Mouse (Mus musculus) heart, embryonic 11.5 days (tissue): ENCODE results near the gene Tln2. TPM values are rescaled to one million over a fixed set of nuclear protein-coding genes. Genes with fewer than 3 reads are reported as not detected.

Experiments used
- ATAC-seq: fragments of 200-750 bp; cut with Nextera tagmentation; replicated peaks from 2 replicates; pipeline ENCODE4 v1.8.0; 2017; ENCODE audit warnings: moderate library complexity; ENCODE audit not compliant: insufficient number of reproducible peaks, low FRiP score, low TSS enrichment
- H3K27ac ChIP-seq: fragments of 300-500 bp; sonication (generic); 2 replicates; pipeline ENCODE4 v1.5.1; 2014; ENCODE audit warnings: mild to moderate bottlenecking, low read depth, low read length
- H3K27me3 ChIP-seq: fragments of 300-500 bp; sonication (generic); 2 replicates; pipeline ENCODE4 v1.6.1; 2014; ENCODE audit warnings: mild to moderate bottlenecking, low read length, mixed read lengths; ENCODE audit not compliant: control insufficient read depth, insufficient read depth
- H3K36me3 ChIP-seq: fragments of 300-500 bp; sonication (generic); 2 replicates; pipeline ENCODE4 v1.6.1; 2014; ENCODE audit warnings: mild to moderate bottlenecking, low read length, moderate library complexity, mixed read lengths; ENCODE audit not compliant: control insufficient read depth, insufficient read depth
- H3K4me1 ChIP-seq: fragments of 300-500 bp; sonication (generic); 2 replicates; pipeline ENCODE4 v1.6.1; 2014; ENCODE audit warnings: low read length; ENCODE audit not compliant: control insufficient read depth, insufficient read depth
- H3K4me2 ChIP-seq: fragments of 300-500 bp; sonication (generic); 2 replicates; pipeline ENCODE4 v1.6.1; 2014; ENCODE audit warnings: mild to moderate bottlenecking, moderate library complexity
- H3K4me3 ChIP-seq: fragments of 300-500 bp; sonication (generic); 2 replicates; pipeline ENCODE4 v1.5.1; 2014; ENCODE audit warnings: low read depth, low read length
- H3K9ac ChIP-seq: fragments of 300-500 bp; sonication (generic); 2 replicates; pipeline ENCODE4 v1.6.1; 2014; ENCODE audit warnings: mild to moderate bottlenecking, low read depth, low read length, moderate library complexity
- H3K9me3 ChIP-seq: fragments of 300-500 bp; sonication (generic); replicated peaks from 2 replicates; pipeline ENCODE4 v1.6.1; 2016; ENCODE audit warnings: low read length; ENCODE audit not compliant: control insufficient read depth
- WGBS: fragments of 180-500 bp; shearing (Covaris S2); extraction: QIAGEN DNeasy Blood & Tissue Kit; methylation state at CpG from one replicate; pipeline ENCODE4 v1.1.7; 2014; ENCODE audit not compliant: insufficient replicate concordance; 5-methylcytosine and 5-hydroxymethylcytosine counted together
- polyA plus RNA-seq: library from polyadenylated mRNA; unstranded; fragments of >200 nt; fragmentation: Nextera tagmentation; extraction: Ambion mirVana; gene quantifications from 2 replicates; pipeline ENCODE4 v1.2.1, GENCODE M21; 2014

The Tln2 gene
- polyA plus RNA-seq, 1 experiment from 2014 or later, result 43.8 TPM

DNA sequence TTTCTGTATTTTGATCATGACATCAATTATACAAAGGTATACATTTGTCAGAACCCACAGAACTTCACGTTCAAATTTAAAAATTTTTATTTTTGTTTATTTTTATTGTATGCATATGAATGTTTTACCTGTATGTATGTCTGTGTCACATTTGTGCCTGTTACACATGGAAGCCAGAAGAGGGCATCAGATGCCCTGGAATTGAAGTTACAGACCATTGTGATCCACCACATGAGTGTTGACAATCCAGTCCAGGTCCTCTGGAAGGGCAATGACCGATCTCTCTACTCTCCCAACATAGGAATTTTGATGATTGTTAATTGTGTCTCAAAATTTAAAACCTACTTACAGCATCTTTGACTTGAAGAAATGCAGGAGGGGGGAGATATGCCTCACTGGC lies 374.9 kb downstream of the Tln2 start:
- Histone ChIP-seq H3K27me3 (no peaks in the 10 kb centered on the region), H3K4me1 (peaks cover 4% of the 10 kb centered on the region; the same call in 1 of the 2 replicates), H3K4me2 (no peak overlapping the region), H3K27ac (no peak overlapping the region), H3K9ac (no peak overlapping the region), H3K9me3 (no peaks in the 10 kb centered on the region), H3K36me3 (no peaks in the 10 kb centered on the region), H3K4me3 (no peak overlapping the region)
- WGBS, result 71% methylated on average over 2 of the region's 2 CpGs
- no peak for ATAC-seq

DNA sequence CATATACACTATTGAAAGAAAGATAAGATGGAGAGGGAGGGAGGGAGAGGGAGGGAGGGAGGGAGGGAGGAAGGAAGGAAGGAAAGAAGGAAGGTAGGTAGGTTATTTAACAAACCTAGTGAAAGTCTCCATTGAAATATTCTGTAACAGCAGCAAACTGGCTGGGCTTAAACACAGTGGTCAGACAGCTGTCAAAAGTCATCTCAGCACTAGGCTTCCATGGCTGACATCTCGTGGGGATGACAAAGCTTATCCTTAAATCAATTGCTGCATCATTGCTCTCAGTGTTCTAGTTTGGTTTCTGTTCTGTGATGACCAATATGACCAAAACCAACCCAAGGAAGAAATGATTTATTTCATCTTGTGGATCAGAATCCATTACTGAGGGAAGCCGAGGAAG lies 376.0 kb downstream of the Tln2 start:
- 79% methylated on average over 2 of the region's 2 CpGs for WGBS
- H3K36me3 ChIP-seq, result no peaks in the 10 kb centered on the region
- no peak overlapping the region for H3K27ac ChIP-seq
- no peaks in the 10 kb centered on the region for H3K27me3 ChIP-seq
- peaks cover 8% of the 10 kb centered on the region; the same call in 1 of the 2 replicates for H3K4me1 ChIP-seq
- ATAC-seq, result no peak
- H3K4me2 ChIP-seq, result no peak overlapping the region
- no peaks in the 10 kb centered on the region for H3K9me3 ChIP-seq
- H3K9ac ChIP-seq, result no peak overlapping the region
- no peak overlapping the region for H3K4me3 ChIP-seq

DNA sequence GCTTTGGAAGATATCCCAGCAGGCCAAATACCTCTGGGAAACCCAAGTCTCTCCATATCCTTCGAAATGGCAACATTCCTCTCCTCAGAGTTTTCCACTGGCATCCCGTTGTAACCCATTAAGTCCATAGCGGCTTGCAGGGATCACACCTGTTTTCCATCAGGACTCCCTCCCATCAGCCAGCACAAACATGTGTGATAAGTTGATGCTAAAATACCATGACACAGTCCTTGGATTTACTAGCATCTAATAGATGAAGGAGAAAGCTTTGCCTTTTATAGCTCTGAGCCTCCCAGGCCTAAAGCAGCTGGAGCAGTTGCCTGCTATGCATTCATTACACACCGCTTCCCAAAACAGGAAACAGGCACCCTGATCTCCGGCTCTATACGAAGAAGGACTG lies 377.5 kb downstream of the Tln2 start:
- no peak for ATAC-seq

DNA sequence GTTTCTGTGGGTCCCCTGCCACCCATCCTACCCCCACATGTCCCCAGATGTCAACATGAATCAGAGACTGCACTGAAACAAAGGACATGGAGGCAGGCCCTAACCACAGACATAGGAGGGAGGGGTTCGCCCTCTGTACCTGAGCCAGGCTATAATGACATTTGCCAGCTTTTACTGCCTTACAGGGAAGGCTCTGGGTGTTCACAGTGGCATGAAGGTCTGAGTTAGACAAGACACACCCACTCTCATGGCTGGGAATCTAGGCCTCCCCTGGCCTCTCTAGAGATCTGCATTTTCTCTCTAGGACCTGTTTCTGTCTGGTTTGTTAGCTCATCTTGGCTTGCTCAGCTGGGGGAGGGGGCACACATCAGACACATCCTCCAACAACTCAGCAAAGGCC lies 380.8 kb downstream of the Tln2 start:
- 76% methylated on average over 1 of the region's 1 CpGs for WGBS
- no peak overlapping the region for H3K4me3 ChIP-seq
- no peak for ATAC-seq
- no peaks in the 10 kb centered on the region for H3K36me3 ChIP-seq
- peaks cover 10% of the 10 kb centered on the region; the same call in 1 of the 2 replicates for H3K4me1 ChIP-seq
- no peak overlapping the region for H3K9ac ChIP-seq
- no peak overlapping the region for H3K4me2 ChIP-seq
- no peak overlapping the region for H3K27ac ChIP-seq
- no peaks in the 10 kb centered on the region for H3K27me3 ChIP-seq
- no peaks in the 10 kb centered on the region for H3K9me3 ChIP-seq

More for the DNA sequence above, 377.5 kb downstream of the Tln2 start:
- H3K27me3 ChIP-seq, result no peaks in the 10 kb centered on the region
- no peak overlapping the region for H3K9ac ChIP-seq
- no peak overlapping the region for H3K27ac ChIP-seq
- no peak overlapping the region for H3K4me2 ChIP-seq
- H3K4me1 ChIP-seq, result peaks cover 10% of the 10 kb centered on the region; the same call in 1 of the 2 replicates
- H3K36me3 ChIP-seq, result no peaks in the 10 kb centered on the region
- H3K4me3 ChIP-seq, result no peak overlapping the region
- WGBS, result 37% methylated on average over 6 of the region's 6 CpGs
- no peaks in the 10 kb centered on the region for H3K9me3 ChIP-seq

DNA sequence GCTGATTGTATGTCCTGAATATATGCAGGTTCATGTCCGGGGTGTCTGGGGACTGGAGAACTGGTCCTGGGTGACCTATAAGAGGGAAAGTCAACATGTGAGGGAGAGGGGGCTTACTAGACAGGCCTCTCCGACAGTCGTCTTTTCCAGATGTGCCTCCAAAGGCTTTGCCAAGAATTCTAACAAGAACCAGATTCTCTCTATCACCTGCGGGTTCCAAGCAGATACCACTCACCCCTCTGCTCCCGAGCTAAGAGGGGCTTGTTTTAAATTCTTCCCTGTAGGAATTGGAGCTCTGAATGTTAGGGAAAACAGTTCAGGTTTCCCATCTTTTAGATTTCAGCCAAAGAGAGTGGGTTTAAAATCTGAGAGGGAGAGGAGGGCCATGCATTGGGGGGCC lies 381.3 kb downstream of the Tln2 start:
- Histone ChIP-seq H3K36me3 (no peaks in the 10 kb centered on the region), H3K4me3 (no peak overlapping the region), H3K9ac (no peak overlapping the region), H3K27ac (no peak overlapping the region), H3K27me3 (no peaks in the 10 kb centered on the region), H3K4me1 (peaks cover 10% of the 10 kb centered on the region; the same call in 1 of the 2 replicates), H3K9me3 (no peaks in the 10 kb centered on the region), H3K4me2 (no peak overlapping the region)
- no peak for ATAC-seq
- 58% methylated on average over 5 of the region's 5 CpGs for WGBS

DNA sequence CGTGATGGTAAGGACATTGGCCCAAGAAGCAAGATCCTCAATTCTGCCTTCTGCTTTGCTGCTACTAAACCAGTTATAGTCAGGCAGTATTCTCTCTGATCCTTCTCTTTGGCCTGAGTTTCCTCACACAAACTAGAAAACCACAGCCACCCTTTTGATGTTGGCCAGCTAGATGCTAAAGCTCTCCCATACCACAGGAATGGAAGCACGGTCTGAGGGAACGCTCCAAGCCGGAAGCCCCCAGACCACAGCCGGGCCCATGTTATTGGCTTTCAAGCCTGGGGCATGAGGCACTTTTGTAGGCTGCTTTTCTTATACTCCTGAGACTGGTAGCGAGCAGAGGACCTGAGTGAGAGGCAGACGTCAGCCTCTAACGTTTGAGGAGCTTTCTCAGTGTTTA lies 383.4 kb downstream of the Tln2 start:
- H3K4me1 ChIP-seq, result peaks cover 6% of the 10 kb centered on the region; the same call in 1 of the 2 replicates
- ATAC-seq, result no peak
- H3K4me2 ChIP-seq, result no peak overlapping the region
- H3K9ac ChIP-seq, result no peak overlapping the region
- no peak overlapping the region for H3K27ac ChIP-seq
- no peaks in the 10 kb centered on the region for H3K27me3 ChIP-seq
- 0 out of 2 replicates have a peak, but pooled peaks cover 2% of the 10 kb centered on the region for H3K9me3 ChIP-seq
- 83% methylated on average over 8 of the region's 8 CpGs for WGBS
- H3K36me3 ChIP-seq, result no peaks in the 10 kb centered on the region
- H3K4me3 ChIP-seq, result no peak overlapping the region

DNA sequence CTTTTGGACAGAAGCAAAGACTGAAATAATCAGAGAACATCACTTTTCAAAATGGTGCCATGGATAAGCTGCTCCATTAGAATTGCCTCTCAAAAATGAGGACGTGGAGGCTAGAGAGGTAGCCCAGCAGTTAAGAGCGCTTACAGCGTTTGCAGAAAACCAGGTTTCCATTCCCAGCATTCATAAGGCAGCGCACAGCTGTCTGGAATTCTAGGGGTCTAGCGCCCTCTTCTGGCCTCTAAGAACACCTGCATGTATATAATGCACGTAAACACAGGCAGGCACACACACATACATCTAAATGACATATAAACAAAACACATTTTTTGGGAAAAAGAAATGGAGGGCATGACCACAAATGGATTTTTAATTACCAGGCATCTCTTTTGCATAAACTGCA lies 385.7 kb downstream of the Tln2 start:
- Histone ChIP-seq H3K4me1 (peaks cover 25% of the 10 kb centered on the region), H3K27me3 (no peaks in the 10 kb centered on the region), H3K27ac (no peak overlapping the region), H3K36me3 (no peaks in the 10 kb centered on the region), H3K4me2 (no peak overlapping the region), H3K9ac (no peak overlapping the region), H3K4me3 (no peak overlapping the region), H3K9me3 (0 out of 2 replicates have a peak, but pooled peaks cover 2% of the 10 kb centered on the region)
- WGBS, result 84% methylated on average over 6 of the region's 6 CpGs
- ATAC-seq, result no peak

DNA sequence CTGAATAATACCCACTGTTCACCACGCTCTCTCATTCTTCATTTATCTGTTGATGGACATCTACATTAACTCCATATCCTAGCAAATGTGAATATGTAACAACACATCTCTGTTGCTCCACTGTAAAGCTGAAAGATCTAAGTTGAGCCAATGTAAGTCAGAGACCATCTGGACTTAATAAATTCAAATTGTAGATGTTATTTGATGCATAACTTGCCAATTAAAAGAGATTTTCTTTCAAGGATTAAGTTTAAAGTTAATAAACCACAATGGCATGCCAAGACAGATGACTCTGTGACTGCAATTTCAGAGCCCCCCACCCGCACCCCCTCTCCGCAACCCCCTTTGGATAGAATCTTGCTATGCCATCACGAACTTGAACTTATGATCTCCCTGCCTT lies 386.3 kb downstream of the Tln2 start:
- Histone ChIP-seq H3K36me3 (no peaks in the 10 kb centered on the region), H3K9me3 (0 out of 2 replicates have a peak, but pooled peaks cover 2% of the 10 kb centered on the region), H3K27ac (no peak overlapping the region), H3K4me1 (peaks cover 20% of the 10 kb centered on the region), H3K9ac (no peak overlapping the region), H3K4me3 (no peak overlapping the region), H3K27me3 (no peaks in the 10 kb centered on the region), H3K4me2 (no peak overlapping the region)
- no peak for ATAC-seq
- WGBS, result 93% methylated on average over 4 of the region's 4 CpGs

DNA sequence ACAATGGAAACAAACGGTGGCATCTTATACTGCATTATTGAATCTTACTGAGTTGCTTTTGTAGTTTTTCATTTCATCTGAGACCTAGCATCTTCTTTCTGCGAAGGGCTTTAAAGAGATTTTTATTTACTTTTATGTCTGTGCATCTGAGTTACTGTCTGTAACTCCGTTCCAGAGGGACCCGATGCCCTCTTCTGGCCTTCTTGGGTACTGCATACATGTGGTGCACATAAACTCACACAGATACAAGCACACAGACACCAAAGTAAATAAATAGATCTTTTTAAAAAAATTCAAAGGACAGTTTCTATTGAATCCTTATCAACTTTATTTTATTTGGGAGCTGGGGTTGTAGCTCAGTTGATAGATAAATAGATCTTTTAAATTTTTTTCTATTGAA lies 388.1 kb downstream of the Tln2 start:
- H3K27me3 ChIP-seq, result no peaks in the 10 kb centered on the region
- H3K27ac ChIP-seq, result peak overlapping the region; percentile 42
- peaks cover 20% of the 10 kb centered on the region for H3K4me1 ChIP-seq
- 77% methylated on average over 4 of the region's 4 CpGs for WGBS
- no peak overlapping the region for H3K4me3 ChIP-seq
- H3K9me3 ChIP-seq, result 0 out of 2 replicates have a peak, but pooled peaks cover 2% of the 10 kb centered on the region
- H3K4me2 ChIP-seq, result no peak overlapping the region
- ATAC-seq, result no peak
- no peaks in the 10 kb centered on the region for H3K36me3 ChIP-seq
- no peak overlapping the region for H3K9ac ChIP-seq
